Mouse (Mus musculus): ENCODE results near the gene Gm45783.
"Not testable (repeated sequence)": the region's sequence is repeated elsewhere in the genome, so short reads cannot be mapped to it uniquely, and the experiment has no call there.

Gene Gm45783

GRCm38 (mm10) chr7:7374431-7374830 is at the start of gene Gm45783:
Gene Gm45783, minus strand, starts transcription at chr7:7374573.
- not testable (repeated sequence) for DNase-seq (ENCODE audit: low spot score in 2 of 2)

GRCm38 (mm10) chr7:7399603-7400002 is 25.2 kb upstream of the Gm45783 start, which contains the start of gene Vmn2r31:
Gene Vmn2r31, minus strand, starts transcription at chr7:7399703.
- not testable (repeated sequence) for DNase-seq (ENCODE audit: low spot score in 2 of 2)

- DNase-seq (ENCODE audit: low spot score in 2 of 2): not testable (repeated sequence)
Measured at GRCm38 (mm10) chr7:7337509-7337908, 36.9 kb downstream of the Gm45783 start, which contains the start of gene Vmn2r30. Gene Vmn2r30, minus strand, starts transcription at chr7:7337609.

GRCm38 (mm10) chr7:7295595-7295994 is 78.8 kb downstream of the Gm45783 start:
- peak; percentile 43 to 60 for DNase-seq (ENCODE audit: low spot score in 2 of 2)
